In the genomic region with DNA sequence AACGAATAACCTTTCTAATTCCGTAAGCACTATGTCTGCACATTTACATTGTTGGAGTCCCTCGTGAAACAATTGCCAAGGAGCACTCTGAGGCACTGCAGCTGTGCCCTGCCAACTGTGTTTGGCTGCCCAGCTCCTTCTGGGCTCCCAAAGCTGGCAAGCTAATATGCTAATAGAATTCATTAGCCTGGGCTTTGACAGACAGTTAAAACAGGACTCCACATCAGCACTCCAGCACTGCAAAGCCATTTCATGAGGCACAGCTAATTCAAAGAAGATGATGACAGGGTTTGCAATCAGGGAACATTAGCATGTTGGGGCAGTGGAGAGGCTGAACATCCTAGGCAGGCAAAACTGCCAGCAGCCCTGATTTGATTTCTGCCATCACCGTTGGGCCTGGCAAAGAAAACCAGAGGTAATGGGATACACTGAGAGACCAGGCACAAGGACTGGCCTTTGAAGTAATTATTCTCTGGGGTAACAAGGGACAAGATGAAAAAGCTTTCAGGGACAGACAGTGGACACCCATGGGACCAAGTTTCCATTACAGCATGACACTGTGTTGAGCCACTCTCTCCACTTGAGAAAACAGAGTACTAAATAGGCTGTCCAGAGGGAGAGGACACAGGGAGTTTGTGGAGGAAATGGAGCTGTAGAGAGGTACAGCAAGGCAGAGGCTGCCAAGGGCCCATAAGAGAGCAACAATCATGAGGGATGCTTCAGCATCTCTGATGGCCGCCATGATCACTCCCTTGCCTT, we compare ENCODE assay signal across 8 mouse cellular contexts.
DNase-seq lines count a peak whose midpoint lies in the region.

No protein-coding gene starts in this region.

- DNase-seq in gastrocnemius, postnatal 25 days, result peak; percentile 9
- no peak for DNase-seq in gastrocnemius, postnatal 4 days (ENCODE audit: low spot score in 2 of 2)
- DNase-seq in Muller cell, postnatal 12 days (ENCODE audit: inconsistent ontology term), result peak; percentile 12
- peak; percentile 25 to 30 for DNase-seq in cerebellum, postnatal 25 days
- DNase-seq in layer of hippocampus, postnatal 10 days (ENCODE audit: low spot score in 2 of 2), result peak; percentile 30 to 32
- no peak for DNase-seq in lung, adult 18-20 months
- no peak for DNase-seq in urinary bladder, postnatal 14 days (ENCODE audit: low spot score)
- no peak for DNase-seq in right cerebral cortex, postnatal 36 days (ENCODE audit: low spot score in 2 of 2)

Comparison
In these comparisons a context has a peak if more than half of its experiments do, and no peak if none do; other contexts are left out.
1. DNase-seq: peak in gastrocnemius, postnatal 25 days (single experiment), Muller cell, postnatal 12 days (single experiment), cerebellum, postnatal 25 days (2 of 2) and layer of hippocampus, postnatal 10 days (2 of 2); none in gastrocnemius, postnatal 4 days (0 of 2), lung, adult 18-20 months (0 of 2), urinary bladder, postnatal 14 days (single experiment) and right cerebral cortex, postnatal 36 days (0 of 2).